Mouse (Mus musculus): ENCODE measurements around the gene Speer4c.
"Not testable (repeated sequence)": the region's sequence is repeated elsewhere in the genome, so short reads cannot be mapped to it uniquely, and the experiment has no call there.

The Speer4c gene

GRCm38 (mm10) chr5:15663847-15664246 is 50.2 kb downstream of the Speer4c start:
- in situ Hi-C loops (cut with MboI; ENCODE audit: low pct_unique_long_range_greater_than_20kb in 1 of 2, low sequenced_read_pairs in 2 of 2, unreplicated experiment in 1 of 2): not testable (repeated sequence)

Data from mouse embryonic stem cell (cell line).